ENCODE assay signal across 8 mouse cellular contexts in the genomic region with DNA sequence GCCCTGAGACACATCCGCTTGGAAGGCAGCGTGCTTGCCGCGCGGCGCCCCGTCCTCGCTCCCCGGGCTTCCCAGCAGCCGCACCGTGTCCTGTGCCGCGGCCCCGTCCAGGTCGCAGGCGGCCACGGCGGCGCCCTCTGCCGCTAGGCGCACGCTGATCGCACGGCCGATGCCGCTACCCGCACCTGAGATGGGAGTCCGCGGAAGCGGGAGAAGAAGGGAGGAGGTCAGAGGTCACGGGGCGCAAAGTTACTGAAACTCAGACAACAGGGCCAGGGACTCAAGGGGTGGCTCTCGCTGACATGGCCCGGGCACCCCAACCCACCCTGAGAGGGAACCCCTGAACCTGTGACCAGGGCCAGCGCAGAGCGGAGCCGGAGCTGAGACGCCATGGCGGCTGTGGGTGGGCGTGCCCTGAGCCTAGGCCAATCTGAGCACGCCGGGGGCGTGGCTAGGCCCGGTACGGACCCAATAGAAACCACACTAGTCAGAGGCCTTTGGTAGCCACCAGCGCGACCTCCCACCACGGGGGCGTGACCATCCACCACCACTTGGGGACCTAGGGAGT. TPM values are rescaled to one million over a fixed set of nuclear protein-coding genes. Genes with fewer than 3 reads are reported as not detected.
DNase-seq lines count a peak whose midpoint lies in the region; ATAC-seq lines count a peak whose summit lies in the region.

A gene (minus strand): TSS at position 405 of the 568 bp plus-strand sequence.

- H3K4me1 ChIP-seq in hindbrain, embryonic 14.5 days (replicated peaks; ENCODE audit: control insufficient read depth, insufficient read depth, low read length), result peaks cover 63% of the 10 kb centered on the region

- H3K27me3 ChIP-seq in hindbrain, embryonic 14.5 days (ENCODE audit: control insufficient read depth, insufficient read depth, low read length), result no peaks in the 10 kb centered on the region

- peak within 1 kb of the TSS; percentile 67 for H3K9ac ChIP-seq in hindbrain, embryonic 14.5 days

- under 1% methylated on average over 49 of the region's 49 CpGs for WGBS in hindbrain, embryonic 14.5 days

- H3K4me3 ChIP-seq in hindbrain, embryonic 14.5 days (replicated peaks; ENCODE audit: low read length), result peak within 1 kb of the TSS; percentile 57

- H3K9me3 ChIP-seq in hindbrain, embryonic 14.5 days (ENCODE audit: control insufficient read depth, low read length), result no peaks in the 10 kb centered on the region

- ATAC-seq in hindbrain, embryonic 14.5 days (ENCODE audit: low FRiP score), result peak; percentile 76

- peaks cover 27% of the 10 kb centered on the region for H3K36me3 ChIP-seq in hindbrain, embryonic 14.5 days (replicated peaks; ENCODE audit: control insufficient read depth, insufficient read depth)

- peak; percentile 97 for DNase-seq in R1 (ENCODE audit: low read depth, low spot score)
- DNase-seq in cerebellum, postnatal 25 days, result peak; percentile 91 to 93
- DNase-seq in frontal cortex, postnatal 25 days (ENCODE audit: low spot score in 2 of 2), result peak; percentile 83 to 84
- DNase-seq in hindbrain, embryonic 14.5 days (ENCODE audit: low spot score), result peak; percentile 92
- DNase-seq in layer of hippocampus, postnatal 36 days, result peak; percentile 92
- peak; percentile 94 to 96 for DNase-seq in lung, postnatal 4 days
- peak; percentile 94 for DNase-seq in right cerebral cortex, adult 18-20 months
- DNase-seq in urinary bladder, postnatal 10 days (ENCODE audit: low spot score), result peak; percentile 71

- peak within 1 kb of the TSS; percentile 83 for H3K4me2 ChIP-seq in hindbrain, embryonic 14.5 days (replicated peaks)

- peak within 1 kb of the TSS; percentile 81 for H3K27ac ChIP-seq in hindbrain, embryonic 14.5 days

RNA-seq across cellular contexts. Expression of the gene that starts here (rescaled TPM):
- 64.3 and 67.3 TPM in 2 replicates for polyA plus RNA-seq in hindbrain, embryonic 14.5 days (2014; fragmentation: Nextera tagmentation; extraction: Ambion mirVana)
- total RNA-seq in layer of hippocampus, postnatal 36 days (2021), result 10 to 100 TPM; 60.2 to 61.7 TPM

Comparison
In these comparisons a context has a peak if more than half of its experiments do, and no peak if none do; other contexts are left out.
1. Peak in every context shown above with its lines: DNase-seq, ATAC-seq, H3K4me3 ChIP-seq and H3K27ac ChIP-seq.